Mouse (Mus musculus) adrenal gland, postnatal 25 days (tissue): ENCODE measurements around the gene Gm10354. TPM values are rescaled to one million over a fixed set of nuclear protein-coding genes. Genes with fewer than 3 reads are reported as not detected.
"Not testable (repeated sequence)": the region's sequence is repeated elsewhere in the genome, so short reads cannot be mapped to it uniquely, and the experiment has no call there.

Experiments used
- DNase-seq: peaks from one replicate; pipeline ENCODE4 v3.0.0; 2021; ENCODE audit warnings: mixed read lengths
- total RNA-seq: library from RNA; stranded (reverse); gene quantifications from 2 replicates; pipeline ENCODE4 v1.2.3, GENCODE M21; 2021

Gm10354 gene
- total RNA-seq, 1 experiment from 2014 or later, result not detected

DNA sequence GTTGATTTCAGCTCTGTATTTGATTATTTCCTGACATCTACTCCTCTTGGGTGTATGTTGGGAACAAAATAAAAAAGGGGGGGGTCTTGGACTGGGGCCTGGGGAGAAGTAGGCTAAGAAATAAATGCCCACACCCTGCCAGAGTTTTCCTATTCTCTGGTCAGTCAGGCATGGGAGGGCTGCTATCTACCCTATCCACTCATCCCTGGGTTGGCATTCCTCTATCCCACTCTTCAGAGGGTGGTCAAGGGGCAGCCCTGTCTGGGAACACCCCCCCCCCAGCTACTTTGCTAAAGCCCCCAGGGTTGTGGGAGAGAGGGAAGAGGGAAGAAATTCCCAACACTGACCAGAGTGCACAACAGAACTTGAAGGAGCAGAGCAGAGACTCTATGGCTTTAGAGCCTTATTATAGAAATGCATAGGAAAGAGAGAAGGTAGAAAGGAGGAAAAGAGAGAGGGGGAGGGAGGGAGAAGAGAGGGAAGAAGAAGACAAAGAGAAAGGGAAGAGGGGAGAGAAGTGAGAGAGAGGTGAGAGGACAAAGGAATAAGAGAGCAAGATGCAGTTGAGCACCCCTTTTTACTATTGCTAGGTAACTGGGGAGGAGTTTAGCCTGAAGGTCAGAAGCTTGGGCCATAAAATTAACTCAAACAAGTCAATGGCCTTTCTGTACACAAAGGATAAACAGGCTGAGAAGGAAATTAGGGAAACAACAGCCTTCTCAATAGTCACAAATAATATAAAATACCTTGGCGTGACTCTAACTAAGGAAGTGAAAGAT is 22.6 kb downstream of the Gm10354 start:
- not testable (repeated sequence) for DNase-seq

DNA sequence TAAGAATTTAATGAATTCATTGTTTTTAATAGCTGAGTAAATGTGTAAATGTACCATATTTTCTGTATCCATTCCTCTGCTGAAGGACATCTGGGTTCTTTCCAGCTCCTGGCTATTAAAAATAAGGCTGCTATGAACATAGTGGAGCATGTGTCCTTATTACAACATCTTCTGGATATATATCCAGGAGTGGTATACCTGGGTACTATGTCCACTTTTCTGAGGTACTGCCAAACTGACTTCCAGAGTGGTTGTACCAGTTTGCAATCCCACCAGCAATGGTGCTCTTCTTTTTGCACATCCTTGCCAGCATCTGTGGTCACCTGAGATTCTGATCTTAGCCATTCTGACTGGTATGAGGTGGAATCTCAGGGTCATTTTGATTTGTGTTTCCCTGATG is 25.1 kb downstream of the Gm10354 start:
- DNase-seq, result not testable (repeated sequence)

DNA sequence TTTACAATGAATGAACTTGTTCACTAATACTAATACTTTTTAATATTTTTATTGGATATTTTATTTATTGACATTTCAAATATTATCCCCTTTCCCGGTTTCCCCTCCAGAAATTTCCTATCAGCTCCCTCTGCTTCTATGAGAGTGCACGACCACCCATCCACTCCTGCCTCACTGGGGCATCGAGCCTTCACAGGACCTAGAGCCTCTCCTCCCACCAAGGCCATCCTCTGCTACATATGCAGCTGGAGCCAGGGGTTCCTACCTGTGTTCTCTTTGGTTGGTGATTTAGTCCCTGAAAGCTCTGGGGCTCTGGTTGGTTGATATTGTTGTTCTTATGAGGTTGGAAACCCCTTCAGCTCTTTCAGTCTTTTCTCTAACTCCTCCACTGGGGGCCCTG is 26.0 kb downstream of the Gm10354 start:
- not testable (repeated sequence) for DNase-seq

DNA sequence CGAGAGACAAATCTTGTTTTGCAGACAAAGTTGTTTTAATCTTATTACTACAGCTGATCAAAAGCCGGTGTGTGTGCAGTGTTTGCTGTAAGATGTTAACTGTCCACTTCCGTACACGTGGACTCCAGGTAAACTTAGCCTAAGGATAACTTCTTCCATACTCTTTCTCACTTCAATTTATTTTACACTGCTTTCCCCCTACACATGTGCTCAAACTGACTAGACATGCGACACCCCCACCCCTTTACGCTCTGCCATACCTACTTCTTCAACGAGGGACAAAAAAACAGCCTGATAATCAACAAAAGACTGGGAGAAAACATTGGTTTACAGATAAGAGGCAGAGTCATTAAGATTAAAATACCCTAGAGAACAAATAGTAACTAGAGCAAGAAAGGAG is 26.9 kb downstream of the Gm10354 start:
- not testable (repeated sequence) for DNase-seq

DNA sequence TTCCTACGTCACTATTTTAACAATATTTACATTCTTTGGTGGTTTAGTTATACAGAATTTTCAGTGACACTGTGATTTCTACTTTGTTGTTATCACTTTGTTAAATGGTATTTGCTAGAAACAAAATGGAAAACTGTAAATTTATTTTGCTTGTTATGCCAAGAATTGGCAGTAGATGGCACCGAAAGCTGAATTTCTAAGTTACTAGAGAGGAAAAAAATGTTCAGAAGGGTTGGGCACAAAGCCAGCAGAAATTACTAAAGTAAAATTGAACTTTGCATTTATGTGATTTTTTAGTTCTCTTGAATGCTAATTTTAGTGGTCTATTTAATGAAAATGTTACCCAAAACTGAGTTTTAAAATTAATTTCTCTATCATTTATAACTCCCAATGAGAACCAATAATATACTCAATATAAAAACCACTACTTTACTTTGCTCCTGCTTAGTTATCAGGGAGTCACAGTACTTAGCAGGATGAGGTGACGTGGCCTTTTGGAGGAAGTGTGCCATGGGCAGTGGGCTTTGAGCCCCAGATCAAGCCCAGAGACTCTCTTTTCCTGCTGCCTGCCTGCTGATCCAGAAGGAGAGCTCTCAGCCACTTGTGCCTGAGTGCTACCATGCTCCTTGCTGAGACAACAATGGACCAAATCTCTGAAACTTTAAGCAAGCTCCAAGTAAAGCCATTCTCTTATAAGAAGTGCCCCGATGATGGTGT is 31.1 kb downstream of the Gm10354 start:
- not testable (repeated sequence) for DNase-seq

DNA sequence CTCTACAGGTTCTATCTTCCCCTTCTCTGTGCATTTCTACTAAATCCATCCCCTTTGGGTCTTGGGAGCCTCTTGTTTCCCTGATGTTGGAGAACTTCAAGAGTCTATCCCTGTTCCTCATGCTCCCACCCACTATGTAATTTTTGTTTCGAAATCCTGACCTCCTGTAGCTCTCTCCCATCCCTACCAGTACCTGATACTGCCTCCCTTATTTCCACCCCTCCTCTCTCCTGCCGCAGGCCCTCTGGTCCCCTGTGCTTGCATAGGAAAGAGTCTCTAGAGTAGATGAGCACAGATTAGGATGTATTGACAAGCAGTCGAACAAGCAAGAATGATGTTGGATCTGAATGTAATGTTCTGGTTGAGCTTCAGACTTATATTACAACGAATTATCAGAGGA is 33.2 kb downstream of the Gm10354 start:
- not testable (repeated sequence) for DNase-seq

DNA sequence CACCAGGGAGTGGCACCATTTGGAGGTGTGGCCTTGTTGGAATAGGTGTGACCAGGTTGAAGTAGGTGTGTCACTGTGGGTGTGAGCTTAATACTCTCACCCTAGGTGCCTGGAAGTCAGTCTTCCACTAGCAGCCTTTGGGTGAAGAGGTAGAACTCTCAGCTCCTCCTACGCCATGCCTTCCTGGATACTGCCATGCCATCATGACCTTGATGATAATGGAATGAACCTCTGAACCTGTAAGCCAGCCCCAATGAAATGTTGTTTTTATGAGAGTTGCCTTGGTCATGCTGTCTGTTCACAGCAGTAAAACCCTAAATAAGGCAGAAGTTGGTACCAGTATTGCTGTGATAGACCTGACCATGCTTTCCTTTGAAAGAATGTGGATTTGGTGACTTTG is 37.7 kb downstream of the Gm10354 start:
- not testable (repeated sequence) for DNase-seq

DNA sequence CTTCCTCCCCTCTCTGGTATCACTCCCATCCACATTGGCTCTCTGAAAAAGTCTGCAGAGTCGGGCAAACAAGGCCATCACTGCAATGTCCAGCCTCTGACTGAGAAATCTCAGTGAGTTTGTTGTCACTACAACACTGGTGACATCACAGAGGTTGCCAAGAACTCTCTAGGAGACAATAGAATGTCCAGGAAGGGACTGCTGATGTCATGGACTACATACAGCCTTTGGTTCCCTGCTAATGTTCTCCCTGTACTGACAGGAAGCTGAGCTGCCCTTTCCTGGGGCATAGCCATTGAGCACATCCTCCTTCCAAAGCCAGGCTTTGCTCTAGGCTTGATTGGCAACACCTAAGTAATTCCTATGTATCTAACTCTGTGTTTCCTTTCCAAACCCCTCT is 40.4 kb downstream of the Gm10354 start, which contains the start of gene Speer4e:
Gene Speer4e, minus strand, starts transcription at position 101 of the 400 bp plus-strand sequence.
- not testable (repeated sequence) for DNase-seq

DNA sequence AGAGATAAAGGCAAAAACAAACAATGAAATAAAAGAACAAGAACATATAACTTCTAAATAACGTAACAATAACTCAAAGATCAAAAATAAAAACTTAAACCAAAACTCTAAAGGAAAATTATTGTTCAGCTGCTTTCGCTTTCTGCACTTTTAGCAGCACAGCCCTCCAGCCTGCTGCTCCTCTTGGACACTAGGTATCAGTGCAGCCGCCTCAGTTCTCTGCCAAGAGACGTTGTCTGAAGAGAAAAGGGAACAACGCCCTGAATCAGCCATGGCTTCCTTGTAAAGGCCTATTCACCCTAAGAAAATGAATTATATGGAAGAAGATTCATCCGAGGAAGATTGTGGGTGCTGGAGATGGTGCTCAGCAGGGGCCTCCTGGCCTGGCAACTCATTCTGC is 45.0 kb downstream of the Gm10354 start:
- not testable (repeated sequence) for DNase-seq

DNA sequence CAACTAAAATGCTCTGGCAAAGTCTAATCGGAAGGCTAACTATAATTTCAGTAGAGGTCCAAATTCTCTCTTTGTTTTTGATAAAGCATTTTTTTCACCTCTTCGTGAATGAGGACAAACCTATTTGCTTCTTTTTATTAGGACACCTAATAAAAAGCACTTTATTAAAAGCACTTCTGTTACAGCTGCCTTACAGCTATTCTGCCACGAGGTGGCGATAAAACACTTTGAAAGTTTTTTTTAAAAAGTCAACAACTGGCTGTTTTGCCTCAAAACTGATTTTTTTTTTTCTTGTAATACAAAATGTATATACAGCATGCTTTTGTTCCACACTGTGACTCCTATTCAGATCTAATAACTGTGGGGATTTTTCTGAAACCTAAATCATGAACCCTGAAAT is 51.7 kb downstream of the Gm10354 start:
- DNase-seq, result not testable (repeated sequence)

Other genes starting within 250 kb of the Gm10354 start
- gene Gm9758, start 64.0 kb downstream of the Gm10354 start, total RNA-seq, result not detected in 2 replicates
- not detected in 2 replicates for gene Speer4e, start 40.5 kb downstream of the Gm10354 start, total RNA-seq
- gene Gm17019, start 54.1 kb upstream of the Gm10354 start, total RNA-seq, result not detected in 2 replicates